Mouse (Mus musculus) heart, adult 2 months (tissue): ENCODE results near the gene Hexa. TPM values are rescaled to one million over a fixed set of nuclear protein-coding genes. Genes with fewer than 3 reads are reported as not detected.
A peak's percentile ranks its signal among the peaks of the same experiment; 100 is the strongest.

ENCODE experiments used
- DNase-seq, 2 experiments: peaks; one replicate each; pipeline ENCODE4 v3.0.0; 2021
- H3K27ac ChIP-seq: fragments of 200-600 bp; 2 replicates; pipeline ENCODE4 v1.8.1; 2022
- H3K27me3 ChIP-seq: fragments of 200-500 bp; 2 replicates; pipeline ENCODE4 v1.6.1; 2012; ENCODE audit warnings: mild to moderate bottlenecking, low read length, inconsistent platforms, mixed read lengths; ENCODE audit not compliant: control insufficient read depth, insufficient read depth
- H3K36me3 ChIP-seq: fragments of 200-500 bp; 2 replicates; pipeline ENCODE4 v1.6.1; 2012; ENCODE audit warnings: low read length, inconsistent platforms; ENCODE audit not compliant: control insufficient read depth, insufficient read depth
- H3K4me1 ChIP-seq: fragments of 200-500 bp; 2 replicates; pipeline ENCODE4 v1.6.1; 2011; ENCODE audit warnings: low read length; ENCODE audit not compliant: control insufficient read depth, insufficient read depth
- H3K4me3 ChIP-seq: fragments of 200-600 bp; 2 replicates; pipeline ENCODE4 v1.8.1; 2022
- H3K79me2 ChIP-seq: fragments of 200-500 bp; replicated peaks from 2 replicates; pipeline ENCODE4 v1.6.1; 2012; ENCODE audit warnings: mild to moderate bottlenecking, inconsistent platforms, low read length, moderate library complexity, mixed read lengths; ENCODE audit not compliant: control insufficient read depth, insufficient read depth
- H3K9ac ChIP-seq: fragments of 200-500 bp; 2 replicates; pipeline ENCODE4 v1.6.1; 2012; ENCODE audit warnings: low read depth, mild to moderate bottlenecking, control low read depth, inconsistent platforms, low read length, mixed read lengths
- CTCF ChIP-seq: fragments of 200-600 bp; IDR thresholded peaks from 2 replicates; pipeline ENCODE4 v1.8.1; 2022; ENCODE audit warnings: antibody characterized with exemption, mild to moderate bottlenecking, moderate library complexity
- EP300 ChIP-seq: fragments of 200-500 bp; IDR thresholded peaks from 2 replicates; pipeline ENCODE4 v1.6.1; 2011; ENCODE audit warnings: low read depth, low read length, control low read depth; ENCODE audit not compliant: insufficient read depth
- POLR2A ChIP-seq: fragments of 200-500 bp; IDR thresholded peaks from 2 replicates; pipeline ENCODE4 v1.6.1; 2011; ENCODE audit warnings: mild to moderate bottlenecking, low read depth, low read length, control low read depth; ENCODE audit not compliant: insufficient read depth
- WGBS: fragments of 180-500 bp; shearing (Covaris S2); methylation state at CpG from one replicate; pipeline ENCODE4 v1.1.7; 2018; 5-methylcytosine and 5-hydroxymethylcytosine counted together
- intact Hi-C: fragments of 180-260 bp; cut with DNase I; formaldehyde crosslinking; loops from one replicate; pipeline ENCODE4 v1.15.1; 2025
- polyA plus RNA-seq: library from polyadenylated mRNA; depleted of rRNA; stranded (reverse); fragments of >200 nt; gene quantifications from 2 replicates; pipeline ENCODE4 v1.2.3, GENCODE M21; 2012
- total RNA-seq, 2 experiments: library from RNA; stranded (reverse); gene quantifications; 2 replicates each; pipeline ENCODE4 v1.2.3; 2021

The Hexa gene
- total and polyA plus RNA-seq, 3 experiments: 46.9 to 51.7 (median 50.6) TPM

- Histone ChIP-seq H3K27ac (no peak overlapping the region), H3K79me2 (no peaks in the 10 kb centered on the region), H3K27me3 (no peaks in the 10 kb centered on the region), H3K4me3 (no peak overlapping the region), H3K36me3 (no peaks in the 10 kb centered on the region), H3K4me1 (no peaks in the 10 kb centered on the region; the same call in 1 of the 2 replicates), H3K9ac (no peak overlapping the region)
- WGBS: 68% methylated on average over 2 of the region's 2 CpGs
- intact Hi-C loops: no loop called here
- TF ChIP-seq CTCF (no peak), EP300 (no peak), POLR2A (no peak)
- DNase-seq: no peak
These were observed 5.9 kb upstream of the Hexa start for GRCm38 (mm10) chr9:59533422-59533821.

- H3K79me2 ChIP-seq: no peaks in the 10 kb centered on the region
- no peaks in the 10 kb centered on the region for H3K36me3 ChIP-seq
- WGBS: 48% methylated on average over 4 of the region's 4 CpGs
- no peak overlapping the region for H3K9ac ChIP-seq
- H3K27me3 ChIP-seq: no peaks in the 10 kb centered on the region
- DNase-seq: peak; percentile 56 to 71
- intact Hi-C loops: no loop called here
- H3K4me1 ChIP-seq: no peaks in the 10 kb centered on the region; the same call in 1 of the 2 replicates
- peak overlapping the region; percentile 36 for H3K27ac ChIP-seq
- no peak for TF ChIP-seq POLR2A
- TF ChIP-seq EP300: 0 out of 2 replicates have a peak, but pooled peaks have one; percentile 20
- no peak for TF ChIP-seq CTCF
- no peak overlapping the region for H3K4me3 ChIP-seq
These were observed 5.5 kb upstream of the Hexa start for GRCm38 (mm10) chr9:59533889-59534288.

GRCm38 (mm10) chr9:59537651-59538050, 1.7 kb upstream of the Hexa start:
- H3K79me2 ChIP-seq: no peaks in the 10 kb centered on the region; the same call in 1 of the 2 replicates
- H3K27me3 ChIP-seq: no peaks in the 10 kb centered on the region
- H3K27ac ChIP-seq: no peak overlapping the region
- WGBS: 44% methylated on average over 3 of the region's 3 CpGs
- TF ChIP-seq CTCF: peak; percentile 25
- no peak for TF ChIP-seq EP300
- H3K4me1 ChIP-seq: peaks cover 6% of the 10 kb centered on the region
- intact Hi-C loops: loop anchor here (2.0 kb wide), 1 partner anchor 49 kb away; no protein-coding TSS in a partner anchor
- no peak overlapping the region for H3K9ac ChIP-seq
- no peak overlapping the region for H3K4me3 ChIP-seq
- peak in 1 of 2 experiments; percentile 49 for DNase-seq
- H3K36me3 ChIP-seq: no peaks in the 10 kb centered on the region

GRCm38 (mm10) chr9:59541617-59542016, 2.3 kb downstream of the Hexa start:
- 75% methylated on average over 6 of the region's 6 CpGs for WGBS
- H3K27me3 ChIP-seq: no peaks in the 10 kb centered on the region
- no peak overlapping the region for H3K4me3 ChIP-seq
- TF ChIP-seq POLR2A: no peak
- TF ChIP-seq CTCF: no peak
- TF ChIP-seq EP300: no peak
- H3K27ac ChIP-seq: no peak overlapping the region
- H3K79me2 ChIP-seq: no peaks in the 10 kb centered on the region; the same call in 1 of the 2 replicates
- no peaks in the 10 kb centered on the region for H3K36me3 ChIP-seq
- peaks cover 8% of the 10 kb centered on the region for H3K4me1 ChIP-seq
- no peak for DNase-seq
- intact Hi-C loops: no loop called here
- no peak overlapping the region for H3K9ac ChIP-seq

GRCm38 (mm10) chr9:59542766-59543324, 3.5 kb downstream of the Hexa start:
- H3K4me1 ChIP-seq: peaks cover 8% of the 10 kb centered on the region
- intact Hi-C loops: no loop called here
- TF ChIP-seq POLR2A (no peak), CTCF (no peak), EP300 (no peak)
- no peak overlapping the region for H3K9ac ChIP-seq
- no peak overlapping the region for H3K27ac ChIP-seq
- H3K79me2 ChIP-seq: no peaks in the 10 kb centered on the region; the same call in 1 of the 2 replicates
- DNase-seq: no peak
- no peaks in the 10 kb centered on the region; the same call in 1 of the 2 replicates for H3K36me3 ChIP-seq
- H3K27me3 ChIP-seq: no peaks in the 10 kb centered on the region
- no peak overlapping the region for H3K4me3 ChIP-seq

- no peak for TF ChIP-seq CTCF
- no peak for TF ChIP-seq POLR2A
- no peak for TF ChIP-seq EP300
- H3K4me1 ChIP-seq: peaks cover 8% of the 10 kb centered on the region
- WGBS: 37% methylated on average over 5 of the region's 5 CpGs
- intact Hi-C loops: no loop called here
- H3K27ac ChIP-seq: no peak overlapping the region
- DNase-seq: peak in 1 of 2 experiments; percentile 31
- H3K4me3 ChIP-seq: no peak overlapping the region
- peaks cover 1% of the 10 kb centered on the region; the same call in 1 of the 2 replicates for H3K79me2 ChIP-seq
- H3K27me3 ChIP-seq: no peaks in the 10 kb centered on the region
- H3K36me3 ChIP-seq: peaks cover 3% of the 10 kb centered on the region
- no peak overlapping the region for H3K9ac ChIP-seq
These were observed 5.4 kb downstream of the Hexa start for GRCm38 (mm10) chr9:59544739-59545138.
